Mouse (Mus musculus) hematopoietic stem cell, adult 5-6 weeks (primary cell): ENCODE measurements around the gene Adora1. TPM values are rescaled to one million over a fixed set of nuclear protein-coding genes. Genes with fewer than 3 reads are reported as not detected.

Source experiments
- ATAC-seq, 2 experiments: fragments of 125-278 bp in 1 of 2; replicated peaks in 1 of 2; 2 replicates each; pipeline ENCODE4 v1.8.0; 2016 to 2017; ENCODE audit warnings: inconsistent platforms in 2 of 2, mild to moderate bottlenecking in 2 of 2, moderate number of reproducible peaks in 2 of 2, low read depth in 1 of 2, moderate TSS enrichment in 1 of 2; ENCODE audit not compliant: low FRiP score in 2 of 2, poor library complexity in 2 of 2, severe bottlenecking in 2 of 2, insufficient read depth in 1 of 2, low TSS enrichment in 1 of 2
- total RNA-seq: library from RNA; stranded (forward); fragments of 172-1452, 232-1000 nt; gene quantifications from 2 replicates; pipeline ENCODE4 v1.2.3, GENCODE M21; 2017

The Adora1 gene
- total RNA-seq, 1 experiment from 2014 or later: 0.15 TPM

DNA sequence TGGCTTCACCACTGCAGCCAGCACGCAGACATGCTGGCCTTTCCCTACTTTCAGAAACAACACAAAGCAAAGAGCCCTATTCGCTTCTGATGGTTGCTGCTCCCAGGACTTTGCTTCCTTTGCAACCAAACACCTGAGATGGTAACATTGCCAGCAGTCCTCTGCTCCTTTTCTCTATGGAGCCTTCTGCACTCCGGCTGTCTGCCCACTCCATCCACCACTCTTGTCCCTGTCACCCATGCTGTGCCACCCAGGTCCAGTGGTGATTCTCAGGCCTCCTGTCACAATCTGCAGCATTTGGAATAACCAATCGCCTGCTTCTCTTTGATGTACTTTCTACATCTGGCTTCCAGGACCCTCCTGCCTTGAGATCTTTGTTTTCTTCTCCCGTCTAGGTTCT lies 9.9 kb downstream of the Adora1 start:
- no peak for ATAC-seq

DNA sequence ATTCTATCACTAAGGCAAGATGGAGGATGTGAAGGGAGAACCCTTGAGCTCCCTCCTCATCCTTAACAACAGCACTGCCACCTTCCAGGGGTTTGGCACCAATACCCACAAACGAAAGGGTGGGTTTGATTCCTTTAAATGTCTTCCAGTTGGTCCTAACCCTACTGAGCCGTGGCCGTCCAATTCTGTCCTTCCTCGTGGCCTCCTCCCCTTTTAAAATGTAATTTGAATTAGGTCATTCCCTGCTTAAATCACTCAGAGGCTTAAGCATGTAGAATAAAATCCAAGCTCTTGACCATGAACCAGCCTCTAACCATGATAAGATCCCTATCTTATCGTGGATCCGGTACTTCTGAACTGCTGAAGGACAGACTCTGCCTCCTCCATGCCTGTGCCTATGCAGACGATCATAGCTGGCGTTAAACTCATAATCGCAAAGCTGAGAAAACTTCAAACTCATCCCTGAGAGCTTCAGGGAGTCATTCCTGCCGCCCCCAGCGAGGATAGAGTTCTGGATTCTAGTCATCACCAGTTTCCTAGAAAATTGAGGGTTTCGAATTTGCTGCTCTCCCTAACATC lies 10.5 kb downstream of the Adora1 start:
- no peak for ATAC-seq

DNA sequence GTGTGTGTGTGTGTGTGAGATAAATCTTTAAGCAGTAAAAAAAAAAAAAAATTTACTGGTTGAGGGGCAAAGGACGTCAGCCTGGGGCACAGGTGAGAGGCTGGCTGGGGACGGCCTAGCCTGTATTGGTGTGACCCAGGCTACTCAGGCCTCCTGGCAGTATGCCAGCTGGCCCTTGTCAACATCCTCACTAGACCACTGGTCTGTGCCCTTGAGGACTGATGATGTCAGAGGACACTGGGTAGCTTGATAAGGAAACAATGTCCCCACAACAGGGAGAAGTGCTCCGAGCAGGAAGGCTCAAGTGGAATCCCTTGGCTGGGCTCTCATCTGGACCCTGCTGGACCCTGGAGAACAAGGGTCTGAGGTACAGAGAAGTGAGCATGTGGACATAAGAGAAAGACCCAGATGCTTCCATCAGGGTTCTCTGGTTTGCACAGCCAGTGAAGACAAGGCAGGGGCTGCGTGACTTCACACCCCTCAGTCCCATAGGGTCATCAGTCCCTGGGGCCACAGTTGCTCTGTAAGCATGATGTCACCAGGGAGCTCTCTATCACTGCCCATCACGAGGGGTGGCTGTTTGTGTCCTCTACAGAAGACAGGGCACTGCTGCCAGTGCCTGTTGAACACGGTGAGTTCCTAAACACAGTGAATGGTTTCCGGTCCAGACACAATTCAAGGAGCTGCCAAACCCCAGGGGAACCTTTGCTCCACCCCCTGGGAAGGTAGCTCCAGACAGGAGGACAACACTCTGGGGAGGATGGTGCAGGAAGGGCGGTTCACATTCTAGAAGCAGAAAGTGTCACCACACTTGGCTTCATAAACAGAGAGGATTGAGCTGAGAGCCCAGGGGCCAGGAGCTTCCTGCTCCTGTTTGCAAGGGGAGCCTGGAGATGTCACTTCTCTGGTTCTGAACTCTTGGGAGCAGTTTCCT lies 12.8 kb downstream of the Adora1 start:
- 0 out of 4 replicates have a peak, but pooled peaks of 1 of the 2 experiments have one; percentile 14 for ATAC-seq

DNA sequence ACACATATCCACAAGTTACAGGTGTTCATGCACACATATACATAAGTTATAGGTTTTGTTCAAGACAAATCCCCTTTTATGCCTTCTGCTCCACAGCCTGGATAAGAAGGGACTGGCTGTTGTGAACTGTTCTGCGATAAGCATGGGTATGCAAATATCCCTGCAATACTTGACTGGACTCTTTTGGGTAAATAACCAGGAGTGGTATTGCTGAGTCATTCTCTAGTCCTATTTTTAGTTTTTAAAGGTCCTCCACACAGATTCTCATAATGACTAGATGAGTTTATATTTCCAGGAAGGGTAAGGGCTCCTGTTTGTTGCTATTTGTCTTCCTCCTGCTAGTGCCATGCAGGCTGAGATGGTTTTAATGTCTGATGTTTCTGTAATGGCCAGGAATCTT lies 14.1 kb downstream of the Adora1 start:
- no peak for ATAC-seq

DNA sequence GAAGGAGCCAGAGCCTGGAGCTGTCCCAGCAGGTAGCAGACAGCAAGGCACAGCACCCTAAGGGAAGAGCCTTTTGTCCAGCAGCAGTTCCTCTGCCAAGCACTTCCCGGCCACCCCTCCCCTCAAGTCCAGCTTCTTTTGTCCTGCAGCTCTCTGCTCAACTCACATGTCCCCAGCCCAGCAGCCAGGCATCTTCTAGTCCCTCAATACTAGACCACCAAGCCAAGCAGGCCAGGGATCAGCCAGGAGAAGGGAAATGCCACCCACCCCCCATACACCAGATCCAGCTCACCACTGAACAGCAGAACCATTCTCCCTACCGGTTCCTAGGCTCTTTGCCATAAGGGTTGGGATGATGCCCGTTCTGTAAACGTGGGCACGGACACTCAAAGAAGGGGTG lies 15.6 kb downstream of the Adora1 start:
- ATAC-seq: no peak

DNA sequence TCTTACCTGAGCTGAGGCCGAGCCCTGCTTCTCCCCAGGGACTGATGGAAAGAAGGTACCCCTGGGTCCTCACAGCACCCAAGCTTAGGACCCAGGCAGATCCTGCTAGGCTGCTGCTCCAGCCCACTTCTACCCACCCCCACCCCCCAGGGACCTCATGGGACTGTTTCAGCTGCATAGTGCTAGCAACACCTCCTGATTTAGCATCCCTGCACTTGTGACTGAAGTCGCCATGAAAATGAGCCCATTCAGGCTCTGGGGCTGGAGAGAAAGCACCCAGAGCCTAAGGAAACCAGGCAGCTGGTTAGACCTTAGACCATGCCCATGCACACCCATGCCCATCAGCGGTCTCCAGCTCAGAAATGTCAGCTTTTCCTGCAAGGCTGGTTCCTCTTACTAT lies 17.3 kb downstream of the Adora1 start:
- no peak for ATAC-seq

DNA sequence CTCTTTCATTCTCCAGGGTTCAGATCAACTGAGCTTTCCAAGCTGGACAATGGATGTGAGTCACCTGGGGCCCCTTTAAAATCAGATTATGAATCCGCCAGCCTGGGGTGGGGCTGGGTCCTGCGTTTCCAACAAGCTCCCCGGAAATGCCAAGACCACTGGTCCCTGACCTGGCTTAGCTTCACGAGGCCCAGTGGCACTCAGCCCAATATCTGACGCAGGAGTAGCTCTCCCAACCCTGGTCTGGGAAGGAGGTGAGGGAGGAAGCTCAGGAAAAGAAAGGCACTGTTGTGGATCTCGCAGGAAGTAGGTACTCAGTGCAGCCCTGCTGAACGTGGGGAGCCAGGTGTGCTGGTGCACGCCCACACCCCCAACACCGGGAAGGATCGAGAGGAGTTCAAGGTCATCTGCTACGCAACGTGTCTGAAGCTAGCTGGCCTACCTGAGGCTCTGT lies 18.2 kb downstream of the Adora1 start:
- ATAC-seq: no peak

DNA sequence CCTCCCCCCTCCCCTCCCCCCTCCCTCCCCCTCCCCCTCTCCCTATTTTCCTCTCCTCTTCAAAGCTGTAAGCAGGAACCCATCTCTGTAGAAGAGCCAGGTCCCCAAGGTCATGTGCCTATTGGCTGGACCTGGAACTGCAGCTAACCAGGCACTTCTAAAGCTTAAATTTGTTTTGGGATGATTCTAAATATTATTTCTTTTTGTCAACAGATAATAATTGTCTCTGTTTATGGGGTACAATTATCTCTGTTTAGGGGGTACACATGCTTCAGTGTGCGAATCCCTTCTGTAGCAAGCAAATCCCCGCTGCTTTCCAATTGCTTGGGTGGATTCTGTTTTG lies 18.6 kb downstream of the Adora1 start:
- no peak for ATAC-seq

DNA sequence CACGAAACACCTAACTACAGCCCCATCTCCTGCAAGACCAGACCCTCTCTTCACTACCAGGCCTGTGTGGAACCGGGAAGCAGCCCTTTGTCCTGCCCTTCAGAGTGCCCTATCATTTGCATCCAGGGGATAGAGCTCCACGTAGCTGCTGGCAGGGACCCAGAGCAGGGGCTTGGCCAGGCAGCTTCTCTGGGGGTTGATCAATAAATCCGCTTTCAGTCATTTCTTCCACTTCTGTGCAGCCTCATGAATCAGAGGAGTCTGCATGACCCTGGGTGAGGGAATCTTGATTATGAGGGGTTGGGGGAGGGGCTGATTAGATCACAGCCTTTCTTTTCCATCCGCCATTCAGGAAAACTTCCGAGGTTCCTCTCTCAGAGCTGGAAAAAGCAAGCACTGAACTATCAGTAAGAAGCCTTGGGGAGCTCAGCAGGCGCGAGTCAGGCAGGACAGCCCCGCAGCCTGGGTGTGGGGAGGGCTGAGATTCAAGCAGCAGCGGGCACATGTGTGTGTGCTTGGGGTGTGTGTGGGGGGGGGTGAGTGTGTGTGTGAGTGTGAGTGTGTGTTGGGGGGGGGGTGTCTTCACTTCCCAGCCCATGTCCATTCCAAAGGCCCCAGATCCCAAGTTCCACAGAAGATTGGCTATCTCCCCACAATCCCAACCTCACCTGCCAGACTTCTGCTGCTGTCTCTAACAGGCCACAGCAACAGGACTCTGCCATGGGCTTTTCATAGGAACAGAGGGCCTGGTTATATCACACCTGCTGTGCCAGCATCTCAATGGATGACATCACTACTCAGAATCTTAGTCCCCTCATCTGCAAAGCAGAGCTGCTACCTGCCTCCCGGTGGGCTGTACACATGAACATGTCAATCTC lies 19.2 kb downstream of the Adora1 start:
- ATAC-seq: no peak

DNA sequence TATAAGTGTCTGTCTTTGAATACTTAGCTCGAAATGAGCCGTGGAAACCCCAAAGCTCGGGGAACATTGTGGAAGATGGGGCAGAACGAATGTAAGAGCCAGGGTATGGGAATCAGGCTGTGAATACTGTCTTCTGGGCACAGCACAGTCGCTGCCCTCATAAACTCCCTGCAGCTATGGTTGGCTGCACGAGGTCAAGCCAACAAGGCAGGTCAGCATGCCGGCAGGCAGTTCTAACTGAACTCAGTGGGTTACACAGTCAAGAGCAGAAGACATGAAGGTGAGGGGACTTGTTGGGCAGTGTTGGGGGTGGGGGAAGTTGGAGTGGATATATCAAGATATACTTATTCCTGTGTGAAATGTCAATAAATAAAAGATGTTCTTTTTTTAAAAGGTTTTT lies 20.2 kb downstream of the Adora1 start:
- no peak for ATAC-seq

DNA sequence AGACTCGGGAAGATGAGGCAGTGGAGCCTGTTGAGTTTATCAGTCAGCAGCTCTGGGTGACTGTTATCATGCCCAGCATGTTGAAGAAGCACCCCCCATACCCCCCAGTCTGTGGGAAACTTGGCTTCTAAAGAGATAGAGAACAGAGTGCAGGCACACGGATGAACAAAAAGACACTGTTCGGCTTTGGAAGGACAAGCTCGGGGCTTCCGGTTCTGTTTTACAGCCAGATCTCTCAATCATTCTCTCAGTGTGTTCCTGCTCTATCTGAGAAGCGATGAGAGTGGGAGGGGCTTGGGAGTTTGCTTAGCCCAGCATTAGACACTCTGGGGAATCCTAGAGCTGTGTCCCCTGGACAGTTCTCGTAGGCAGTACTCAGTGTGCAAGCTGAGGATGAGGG lies 21.8 kb downstream of the Adora1 start:
- ATAC-seq: no peak

DNA sequence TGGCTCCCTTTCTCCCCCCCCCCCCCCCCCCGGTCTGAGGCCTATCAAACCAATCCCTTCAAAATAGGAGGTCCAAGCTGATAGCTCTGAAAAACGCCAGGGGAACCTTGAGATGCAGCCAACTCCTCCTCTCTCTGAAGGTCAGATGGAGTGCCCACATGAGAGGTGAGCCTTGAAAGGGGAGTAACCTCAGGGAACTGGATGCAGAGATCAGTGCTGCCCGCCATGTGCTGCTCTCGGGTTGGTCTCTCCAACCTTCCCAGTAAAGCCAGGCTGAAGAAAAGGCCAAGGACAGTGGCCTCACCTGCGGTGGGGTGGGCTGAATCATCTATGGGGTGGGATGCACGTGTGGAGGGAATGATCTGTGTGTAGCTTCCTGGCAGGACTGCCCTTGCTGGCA lies 22.9 kb downstream of the Adora1 start:
- ATAC-seq: no peak

DNA sequence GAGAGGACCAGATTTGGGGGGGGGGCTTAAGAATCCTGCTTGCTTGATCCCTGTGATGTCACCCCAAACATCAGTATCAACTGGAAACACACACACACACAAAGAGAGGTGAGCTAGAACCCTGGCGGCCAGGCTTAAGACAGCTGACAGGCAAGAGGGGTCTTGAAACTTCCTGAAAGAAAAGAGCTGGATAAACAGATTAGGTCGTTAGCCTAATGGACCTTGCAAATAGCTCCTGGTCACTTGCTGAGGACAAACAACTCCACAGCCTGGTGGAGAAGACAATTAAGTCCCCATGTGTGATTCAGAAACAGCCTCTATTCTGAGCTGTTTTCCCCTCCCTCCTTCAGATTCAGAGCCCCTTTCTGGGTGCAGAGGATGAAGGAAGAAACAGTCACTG lies 23.6 kb downstream of the Adora1 start:
- no peak for ATAC-seq

DNA sequence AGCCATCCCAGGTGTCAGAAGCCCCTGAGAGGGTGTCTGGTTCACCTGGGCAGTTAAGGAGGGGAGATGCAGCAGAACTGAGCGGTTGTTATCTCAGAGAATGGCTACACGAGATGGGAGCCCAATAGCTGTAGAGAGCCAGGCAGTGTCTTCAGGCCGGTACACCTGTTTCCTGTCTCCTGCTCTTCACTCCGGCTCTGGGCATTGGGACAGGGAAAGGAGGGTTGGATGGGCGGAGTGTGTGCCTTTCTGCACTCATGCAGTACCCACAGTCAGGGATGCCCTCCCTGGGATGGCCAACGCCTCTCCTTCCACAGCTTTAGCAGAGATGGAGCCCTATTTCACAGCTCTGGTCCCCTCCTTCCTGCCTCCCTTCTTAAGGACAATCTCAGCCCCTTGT lies 24.2 kb downstream of the Adora1 start:
- no peak for ATAC-seq

DNA sequence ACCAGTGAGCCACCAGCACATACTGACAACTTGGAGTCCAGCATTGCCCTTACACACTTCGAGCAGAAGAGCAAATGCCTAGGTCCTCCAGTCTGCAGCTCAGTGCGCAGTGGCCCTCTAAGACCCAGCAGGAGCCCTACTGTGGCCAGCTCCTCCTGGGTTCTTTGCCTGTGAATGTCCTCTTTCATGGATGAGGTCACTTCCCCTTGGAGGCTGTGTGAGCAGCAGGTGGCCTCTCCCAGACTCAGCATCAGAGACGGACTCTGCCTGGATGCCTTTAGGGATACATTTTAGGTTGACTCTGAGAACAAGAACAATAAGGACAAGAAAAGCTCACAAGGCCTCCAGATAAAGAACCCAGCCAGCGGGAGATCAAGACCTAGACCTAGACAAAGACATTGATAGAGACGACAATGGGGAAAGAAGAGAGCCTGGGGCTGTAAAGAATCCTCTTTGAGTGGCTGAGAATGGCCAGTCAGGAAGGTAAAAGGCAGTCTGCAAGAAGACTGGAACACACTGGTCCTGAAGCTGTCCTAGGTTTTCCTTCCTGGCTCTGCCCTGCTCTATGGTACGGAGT lies 25.0 kb downstream of the Adora1 start:
- no peak for ATAC-seq

DNA sequence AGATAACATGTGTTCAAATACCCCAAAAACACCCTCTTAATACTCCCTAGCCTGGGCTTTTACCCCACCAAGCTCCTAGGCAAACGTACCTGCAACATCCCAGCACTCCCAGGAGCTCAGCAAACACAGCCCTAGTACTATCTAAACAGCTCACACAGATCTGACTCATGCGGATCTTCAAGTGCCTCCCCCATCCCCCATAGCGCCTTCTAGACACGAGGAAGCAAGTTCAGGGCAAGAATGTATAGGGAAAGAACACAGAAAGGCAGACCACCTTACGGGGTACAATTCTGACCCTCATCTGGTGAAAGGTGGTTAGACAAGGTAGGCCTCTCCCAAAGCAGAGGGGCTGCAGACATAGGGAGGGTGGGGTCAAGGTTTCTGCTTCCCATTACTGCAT lies 29.1 kb downstream of the Adora1 start:
- no peak for ATAC-seq

DNA sequence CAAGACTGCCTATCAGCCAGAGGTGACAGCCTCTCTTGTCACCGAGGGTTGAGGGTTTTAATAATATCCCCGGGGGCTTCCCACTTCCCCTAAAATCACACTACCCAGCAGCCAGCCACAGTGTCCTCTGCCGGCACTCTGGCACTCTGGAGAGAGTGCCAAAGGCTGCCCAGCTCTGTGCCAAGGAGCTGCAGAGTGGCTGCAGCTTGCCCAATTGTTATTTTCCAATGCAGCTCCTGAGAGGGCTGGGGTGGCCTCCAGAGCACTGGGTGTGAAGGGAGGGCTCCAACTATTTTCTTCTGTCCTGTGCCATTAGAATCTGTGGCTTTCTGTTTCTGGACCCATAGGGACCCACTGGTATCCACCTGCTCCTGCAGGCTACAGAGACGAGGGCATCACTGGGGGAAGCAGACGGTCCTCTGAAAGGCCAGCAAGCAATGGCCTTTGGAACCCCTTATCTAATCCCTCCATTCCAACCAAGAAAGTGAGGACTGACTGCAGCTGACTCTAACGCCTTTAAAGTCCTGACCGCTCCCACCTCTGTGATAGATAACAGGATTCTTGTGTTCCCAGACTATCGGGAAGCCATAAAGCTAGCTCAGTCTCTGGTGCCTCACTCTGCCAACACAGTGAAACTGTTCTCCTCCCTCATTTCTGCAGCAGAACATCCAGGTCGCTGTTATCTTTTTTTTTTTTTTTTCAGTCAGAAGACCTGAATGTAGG lies 29.8 kb downstream of the Adora1 start:
- no peak for ATAC-seq
